Mouse (Mus musculus): ENCODE data around the gene Chst1.

- no peak for TF ChIP-seq POLR2A (IDR thresholded peaks at IDR 0.05; ENCODE audit: low read depth, low read length)
- no peak for TF ChIP-seq CTCF (conservative IDR thresholded peaks at IDR 0.05; ENCODE audit: insufficient read depth, insufficient read length, low read depth, low read length)
These were observed 41.0 kb downstream of the Chst1 start for GRCm38 (mm10) chr2:92640555-92640954.

All from kidney, adult 2 months (tissue).